Mouse (Mus musculus) fibroblast of lung, adult 2 months (primary cell): Measurements from ENCODE around the gene 4933409G03Rik.
"Not testable (repeated sequence)": the region's sequence is repeated elsewhere in the genome, so short reads cannot be mapped to it uniquely, and the experiment has no call there.

Experiments used
- DNase-seq: peaks from one replicate; pipeline ENCODE4 v3.0.0-alpha.2; 2011; ENCODE audit warnings: low read depth

Gene 4933409G03Rik

DNA sequence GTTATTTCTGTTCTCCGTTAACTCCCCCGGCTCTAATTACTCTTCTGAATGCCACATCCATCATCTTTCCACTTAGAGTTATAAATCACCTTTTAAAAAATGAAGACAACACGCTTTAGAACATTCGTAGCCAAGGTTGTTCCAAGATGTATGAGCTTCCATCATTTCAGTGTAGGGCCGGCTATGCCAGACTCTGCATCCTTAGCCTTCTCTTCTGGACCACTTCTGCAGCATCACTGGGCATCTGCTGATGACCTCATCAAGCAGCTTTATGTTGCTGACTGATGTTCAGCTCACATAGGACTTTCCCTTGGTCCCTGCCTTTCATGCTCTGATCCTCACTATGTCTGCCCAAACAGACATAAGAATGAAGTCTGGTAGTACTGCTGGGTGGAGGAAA is at the start of gene 4933409G03Rik:
Gene 4933409G03Rik (plus strand): TSS at position 301 of the 400 bp plus-strand sequence.
- DNase-seq, result no peak

DNA sequence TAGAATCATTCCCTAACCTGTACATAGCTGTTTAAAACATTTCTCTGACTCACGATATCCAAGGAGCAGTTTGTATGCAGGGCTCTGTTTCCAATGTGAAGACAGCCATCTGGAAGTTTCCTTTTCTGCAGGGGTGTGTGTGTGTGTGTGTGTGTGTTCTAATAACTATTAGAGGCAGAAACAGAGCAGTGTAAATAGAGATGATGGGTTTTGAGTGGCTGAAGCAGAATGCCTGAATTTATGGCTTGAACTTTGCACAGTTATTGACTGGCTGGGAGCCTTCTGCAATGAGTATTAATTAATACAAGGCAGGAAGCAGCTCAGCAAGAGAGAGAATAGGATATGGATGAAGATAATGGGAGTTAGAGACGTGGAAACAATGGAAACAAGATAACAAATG is 38.0 kb upstream of the 4933409G03Rik start:
- DNase-seq, result no peak

- no peak for DNase-seq
These were observed 21.4 kb upstream of the 4933409G03Rik start for GRCm38 (mm10) chr2:68560821-68561220.

- DNase-seq, result no peak
These were observed 18.9 kb upstream of the 4933409G03Rik start for GRCm38 (mm10) chr2:68563331-68563730.

DNA sequence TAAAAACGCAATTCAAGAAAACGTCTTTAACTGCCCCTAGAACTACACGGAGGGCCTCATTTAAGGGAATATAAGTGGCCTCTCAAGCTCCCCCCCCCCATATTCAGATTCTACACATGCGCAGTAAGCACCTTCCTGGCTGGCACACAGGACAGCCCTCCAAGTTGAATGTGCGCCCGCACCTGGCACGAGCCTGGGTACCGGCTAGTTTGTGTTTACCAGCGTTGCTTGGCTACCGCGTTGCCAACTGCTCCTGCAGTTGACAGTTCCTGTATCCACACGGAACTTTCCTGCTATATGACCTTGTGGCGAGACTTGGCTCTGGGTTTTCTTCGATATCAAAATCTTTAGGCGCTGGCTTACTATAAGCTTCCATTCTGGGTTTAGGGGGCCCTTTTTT is 13.9 kb upstream of the 4933409G03Rik start:
- no peak for DNase-seq

DNA sequence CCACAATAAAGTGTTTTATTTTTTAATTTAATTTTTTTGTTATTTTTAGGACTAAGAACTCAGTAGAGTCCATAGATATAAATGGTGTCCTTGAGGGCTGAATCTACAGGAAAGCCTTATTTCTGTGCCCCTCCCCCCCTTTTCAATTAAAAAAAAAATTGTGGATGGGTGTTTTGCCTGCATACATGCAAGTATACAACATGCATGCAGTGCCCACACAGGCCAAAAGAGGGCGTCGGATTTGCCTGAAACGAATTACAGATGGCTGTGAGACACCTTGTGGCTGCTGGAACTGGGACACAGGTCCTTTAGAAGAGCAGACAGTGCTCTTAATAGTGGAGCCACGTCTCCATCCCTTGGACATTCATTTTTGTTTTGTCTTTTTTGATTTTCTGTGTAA is 9.9 kb upstream of the 4933409G03Rik start:
- DNase-seq, result no peak

- no peak for DNase-seq
These were observed 10.6 kb downstream of the 4933409G03Rik start for GRCm38 (mm10) chr2:68592765-68593164.

- DNase-seq, result not testable (repeated sequence)
These were observed 74.0 kb downstream of the 4933409G03Rik start, which contains the start of gene 4932414N04Rik for GRCm38 (mm10) chr2:68656186-68656585. Gene 4932414N04Rik, plus strand, starts transcription at chr2:68656486.
